Mouse (Mus musculus): ENCODE measurements around the gene Yrdc.
A peak's percentile ranks its signal among the peaks of the same experiment; 100 is the strongest.

GRCm38 (mm10) chr4:124847573-124847972 lies 2.9 kb upstream of the Yrdc start:
- TF ChIP-seq CTCF (IDR thresholded peaks at IDR 0.05; ENCODE audit: control insufficient read depth, insufficient read depth, insufficient read length): peak; percentile 87
- no peak for TF ChIP-seq USF1 (IDR thresholded peaks at IDR 0.05; ENCODE audit: low read depth)
